Mouse (Mus musculus): ENCODE results near the gene Uap1l1.

DNA sequence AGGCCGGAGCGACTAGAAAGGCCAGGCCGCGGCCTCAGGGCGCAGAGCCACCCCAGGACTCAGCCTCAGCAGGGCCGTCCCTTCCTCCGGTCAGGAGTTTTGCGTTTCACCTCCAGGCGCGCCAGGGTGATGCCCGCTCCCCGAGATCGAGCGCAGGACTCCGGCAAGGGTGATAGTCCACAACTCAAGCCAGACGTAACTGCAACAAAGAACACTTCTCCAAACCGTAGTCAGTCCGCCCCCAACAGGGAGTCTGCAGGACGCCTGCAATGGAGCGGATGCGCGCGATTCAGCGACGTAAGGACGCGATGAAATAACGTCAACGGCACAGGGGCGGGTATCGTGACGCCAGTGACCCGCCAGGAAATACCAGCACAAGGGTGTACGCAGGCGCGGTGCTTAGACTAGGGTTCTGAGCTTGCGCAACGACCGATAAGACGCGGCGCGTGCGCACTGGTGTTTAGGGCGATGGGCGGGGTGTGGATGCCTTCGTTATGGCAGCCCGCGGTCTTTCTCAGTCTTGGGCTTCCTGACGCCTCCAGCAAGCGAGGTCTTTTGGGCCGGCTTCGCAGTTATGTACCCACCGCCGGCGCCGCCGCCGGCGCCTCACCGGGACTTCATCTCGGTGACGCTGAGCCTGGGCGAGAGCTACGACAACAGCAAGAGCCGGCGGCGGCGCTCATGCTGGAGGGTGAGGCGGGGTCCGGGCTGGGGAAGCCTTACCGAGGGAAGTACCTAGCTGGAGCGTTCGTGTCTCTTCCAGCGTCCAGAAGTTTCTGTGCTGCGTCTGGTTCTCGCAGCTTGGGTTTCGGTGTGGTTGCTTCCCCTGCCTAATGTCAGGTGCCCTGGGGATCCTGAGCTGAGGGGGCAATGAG, 33.0 kb downstream of the Uap1l1 start, which contains the start of gene Man1b1:
- TF ChIP-seq CTCF (IDR thresholded peaks at IDR 0.05 in 2 of 3, conservative IDR thresholded peaks at IDR 0.05 in 1 of 3; ENCODE audit: control insufficient read depth in 1 of 3, insufficient read depth in 1 of 3, low read depth in 2 of 3, low read length in 3 of 3, poor library complexity in 1 of 3, severe bottlenecking in 1 of 3) (no peak), GATA1 (IDR thresholded peaks at IDR 0.05; ENCODE audit: low read depth, low read length) (peak; percentile 95), POLR2A (IDR thresholded peaks at IDR 0.05; ENCODE audit: control insufficient read depth in 1 of 2, insufficient read depth in 1 of 2, low read depth in 1 of 2, low read length in 2 of 2, poor library complexity in 1 of 2) (peak; percentile 86), EP300 (IDR thresholded peaks at IDR 0.05; ENCODE audit: low read depth in 1 of 2, low read length in 2 of 2) (0 out of 4 replicates have a peak, but pooled peaks of 1 of the 2 experiments have one; percentile 2), JUND (IDR thresholded peaks at IDR 0.05; ENCODE audit: low read depth, low read length) (no peak), MYC (IDR thresholded peaks at IDR 0.05; ENCODE audit: low read depth, low read length) (peak; percentile 55; the same call in 1 of the 2 replicates), ZMIZ1 (IDR thresholded peaks at IDR 0.05; ENCODE audit: low read depth, low read length) (peak; percentile 3; the same call in 1 of the 2 replicates), ZNF384 (IDR thresholded peaks at IDR 0.05; ENCODE audit: low read depth, low read length) (no peak), USF2 (IDR thresholded peaks at IDR 0.05; ENCODE audit: borderline replicate concordance in 1 of 2, insufficient read depth in 1 of 2, low read depth in 1 of 2, low read length in 2 of 2) (no peak)

Data from MEL (cell line).